Mouse (Mus musculus): ENCODE data around the gene Cog8. TPM values are rescaled to one million over a fixed set of nuclear protein-coding genes. Genes with fewer than 3 reads are reported as not detected.
"Not testable (repeated sequence)": the region's sequence is repeated elsewhere in the genome, so short reads cannot be mapped to it uniquely, and the experiment has no call there.

The Cog8 gene
- total RNA-seq, 1 experiment from 2014 or later, result 15.0 TPM

DNA sequence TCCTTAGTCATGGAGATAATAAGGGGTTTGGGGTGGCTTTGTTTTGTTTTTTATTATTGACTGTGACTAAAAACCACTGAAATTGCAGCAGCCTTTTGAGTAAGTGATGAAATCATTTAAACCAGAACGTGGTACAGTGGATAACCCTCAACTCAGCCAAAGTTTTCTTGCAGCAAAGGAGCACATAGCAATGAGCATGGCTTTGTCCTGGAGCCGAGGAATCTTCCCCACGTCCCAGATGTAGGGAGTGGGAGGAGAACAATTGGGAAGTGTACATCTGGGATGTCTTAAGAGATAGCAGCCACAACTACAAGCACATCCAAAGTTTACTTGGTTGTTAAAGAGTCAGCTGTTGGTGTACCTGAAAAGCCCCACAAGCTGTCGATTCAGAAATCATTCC lies 59.1 kb downstream of the Cog8 start:
- ATAC-seq (replicated peaks in 1 of 2; ENCODE audit: insufficient read depth in 1 of 2, low FRiP score in 2 of 2, low TSS enrichment in 1 of 2, low read depth in 1 of 2, poor library complexity in 2 of 2, severe bottlenecking in 2 of 2), result no peak

DNA sequence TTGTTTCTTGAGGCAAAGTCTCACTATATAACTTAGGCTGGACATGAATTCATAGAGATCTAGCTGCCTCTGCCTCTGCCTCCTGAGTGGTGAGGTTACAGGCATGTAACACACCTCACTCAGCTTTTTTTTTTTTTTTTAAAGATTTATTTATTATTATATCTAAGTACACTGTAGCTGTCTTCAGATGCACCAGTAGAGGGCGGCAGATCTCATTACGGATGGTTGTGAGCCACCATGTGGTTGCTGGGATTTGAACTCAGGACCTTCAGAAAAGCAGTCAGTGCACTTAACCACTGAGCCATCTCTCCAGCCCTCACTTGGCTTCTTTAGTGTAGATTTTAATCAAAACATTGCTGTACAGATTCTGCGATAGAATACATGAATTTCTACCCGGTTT lies 60.1 kb downstream of the Cog8 start:
- ATAC-seq (replicated peaks in 1 of 2; ENCODE audit: insufficient read depth in 1 of 2, low FRiP score in 2 of 2, low TSS enrichment in 1 of 2, low read depth in 1 of 2, poor library complexity in 2 of 2, severe bottlenecking in 2 of 2), result not testable (repeated sequence)

Other genes with a start within 250 kb of the Cog8 start
- not detected in 2 replicates for gene Has3, start 186.4 kb downstream of the Cog8 start, total RNA-seq (2017)
- gene Utp4, start 163.1 kb downstream of the Cog8 start, total RNA-seq (2017), result 30.8 and 37.9 TPM in 2 replicates
- gene Sntb2, start 120.9 kb downstream of the Cog8 start, total RNA-seq (2017), result 4.0 and 8.5 TPM in 2 replicates
- 40.3 and 47.9 TPM in 2 replicates for gene Vps4a, start 25.5 kb downstream of the Cog8 start, total RNA-seq (2017)
- 43.8 and 43.9 TPM in 2 replicates for gene Pdf, start 8.1 kb downstream of the Cog8 start, total RNA-seq (2017)
- 22.2 and 32.5 TPM in 2 replicates for gene Nip7, start 188 bp upstream of the Cog8 start, total RNA-seq (2017)
- not detected in 2 replicates for gene Tmed6, start 9.0 kb upstream of the Cog8 start, total RNA-seq (2017)
- gene Terf2, start 39.9 kb upstream of the Cog8 start, total RNA-seq (2017), result 47.8 and 54.0 TPM in 2 replicates
- gene Cyb5b, start 94.0 kb upstream of the Cog8 start, total RNA-seq (2017), result 68.0 and 68.2 TPM in 2 replicates
- 40.1 and 67.9 TPM in 2 replicates for gene Nfat5, start 236.8 kb upstream of the Cog8 start, total RNA-seq (2017)

All from hematopoietic stem cell, adult 5-6 weeks (primary cell).